Mouse (Mus musculus): ENCODE data around the gene Gm16867. TPM values are rescaled to one million over a fixed set of nuclear protein-coding genes. Genes with fewer than 3 reads are reported as not detected.
"Not testable (repeated sequence)": the region's sequence is repeated elsewhere in the genome, so short reads cannot be mapped to it uniquely, and the experiment has no call there.

Gene Gm16867
- polyA plus RNA-seq, 1 experiment from 2014 or later, result not detected

GRCm38 (mm10) chr14:69443092-69443692 is 60.0 kb downstream of the Gm16867 start:
- not testable (repeated sequence) for H3K4me2 ChIP-seq (ENCODE audit: low read length); H3K9me3 ChIP-seq (ENCODE audit: control insufficient read depth, low read length); H3K4me1 ChIP-seq (ENCODE audit: control insufficient read depth, insufficient read depth, low read length); DNase-seq; H3K27ac ChIP-seq (replicated peaks; ENCODE audit: low read depth, low read length); H3K9ac ChIP-seq (replicated peaks; ENCODE audit: low read length); H3K27me3 ChIP-seq (ENCODE audit: control insufficient read depth, insufficient read depth, low read length); H3K4me3 ChIP-seq (replicated peaks; ENCODE audit: low read depth, low read length); ATAC-seq (ENCODE audit: low FRiP score, low TSS enrichment); H3K36me3 ChIP-seq (ENCODE audit: control insufficient read depth, insufficient read depth, low read length)
- no CpG with 5 or more reads among the region's 7 CpGs for WGBS

DNA sequence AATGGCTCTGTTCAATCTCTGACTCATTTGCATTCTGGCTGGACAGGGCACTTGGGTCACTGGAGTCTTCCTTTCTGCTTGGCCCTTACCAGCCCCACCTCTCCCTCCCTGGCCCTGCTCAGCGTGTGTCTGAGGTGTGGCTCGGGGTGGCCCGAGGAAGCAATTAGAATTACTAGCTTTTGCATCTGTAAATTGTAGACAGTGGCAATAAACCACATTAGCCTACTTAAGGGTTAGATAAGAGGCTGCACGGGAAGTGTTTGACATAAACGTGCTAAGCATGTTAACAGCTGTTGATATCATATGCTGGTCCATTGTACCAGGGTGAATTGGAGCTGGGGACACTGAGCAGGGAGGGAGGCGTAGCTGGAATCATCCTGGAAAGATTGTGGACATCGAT is 62.2 kb downstream of the Gm16867 start:
- H3K36me3 ChIP-seq (ENCODE audit: control insufficient read depth, insufficient read depth, low read length); H3K9me3 ChIP-seq (ENCODE audit: control insufficient read depth, low read length); H3K27ac ChIP-seq (replicated peaks; ENCODE audit: low read depth, low read length); H3K4me2 ChIP-seq (ENCODE audit: low read length); H3K4me1 ChIP-seq (ENCODE audit: control insufficient read depth, insufficient read depth, low read length); H3K27me3 ChIP-seq (ENCODE audit: control insufficient read depth, insufficient read depth, low read length); ATAC-seq (ENCODE audit: low FRiP score, low TSS enrichment); H3K4me3 ChIP-seq (replicated peaks; ENCODE audit: low read depth, low read length); H3K9ac ChIP-seq (replicated peaks; ENCODE audit: low read length); DNase-seq: not testable (repeated sequence)
- WGBS, result no CpG with 5 or more reads among the region's 7 CpGs

DNA sequence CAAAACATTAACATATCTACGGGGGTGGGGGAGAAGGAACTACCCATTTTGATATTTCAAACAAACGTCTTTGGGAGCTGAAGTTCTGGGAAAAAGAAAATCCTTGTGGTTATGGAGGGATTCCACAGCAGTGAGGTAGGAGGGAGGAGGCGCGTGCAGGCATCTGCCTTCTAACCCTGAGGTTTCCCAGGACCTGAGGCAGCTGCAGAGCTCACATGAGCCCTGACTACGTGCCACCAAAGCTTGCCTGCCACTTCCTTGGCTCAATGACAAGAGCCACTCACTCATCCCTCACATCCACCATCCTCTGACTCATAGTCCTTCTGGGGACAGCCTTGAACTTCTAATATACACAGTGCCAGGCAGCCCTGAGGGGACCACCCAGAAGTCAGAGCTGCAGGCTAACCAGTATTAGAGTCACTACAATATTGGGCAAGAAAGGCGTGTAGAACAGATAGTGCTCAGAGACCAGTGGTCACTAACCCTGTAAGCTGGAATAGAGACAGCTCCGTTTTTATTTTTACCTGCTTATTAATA is 64.4 kb downstream of the Gm16867 start:
- not testable (repeated sequence) for H3K4me2 ChIP-seq (ENCODE audit: low read length); ATAC-seq (ENCODE audit: low FRiP score, low TSS enrichment); H3K4me1 ChIP-seq (ENCODE audit: control insufficient read depth, insufficient read depth, low read length); H3K36me3 ChIP-seq (ENCODE audit: control insufficient read depth, insufficient read depth, low read length); H3K4me3 ChIP-seq (replicated peaks; ENCODE audit: low read depth, low read length); H3K9me3 ChIP-seq (ENCODE audit: control insufficient read depth, low read length); DNase-seq; H3K27ac ChIP-seq (replicated peaks; ENCODE audit: low read depth, low read length); H3K9ac ChIP-seq (replicated peaks; ENCODE audit: low read length); H3K27me3 ChIP-seq (ENCODE audit: control insufficient read depth, insufficient read depth, low read length)
- WGBS, result no CpG with 5 or more reads among the region's 7 CpGs

DNA sequence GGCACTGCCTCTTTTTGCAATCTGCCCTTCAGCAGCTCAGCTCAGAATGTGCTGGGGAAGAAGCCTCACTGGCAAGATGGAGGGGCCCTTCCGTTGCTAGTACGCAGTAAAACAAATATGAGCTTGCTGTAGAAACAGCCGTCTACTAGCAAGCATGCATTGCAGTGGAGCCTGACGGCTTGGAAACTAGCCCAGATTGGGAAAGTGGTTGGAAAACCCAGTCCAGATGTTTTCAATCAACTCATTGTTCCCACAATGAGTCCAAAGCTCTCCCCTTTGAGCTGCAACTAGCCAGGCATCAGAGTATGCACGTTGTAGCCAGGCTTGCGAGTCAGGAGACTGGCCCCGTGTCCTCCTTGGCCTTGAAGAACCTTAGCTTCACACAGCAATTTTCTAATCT is 82.2 kb downstream of the Gm16867 start:
- H3K4me1 ChIP-seq (ENCODE audit: control insufficient read depth, insufficient read depth, low read length); H3K4me3 ChIP-seq (replicated peaks; ENCODE audit: low read depth, low read length); H3K9me3 ChIP-seq (ENCODE audit: control insufficient read depth, low read length); H3K27ac ChIP-seq (replicated peaks; ENCODE audit: low read depth, low read length); H3K27me3 ChIP-seq (ENCODE audit: control insufficient read depth, insufficient read depth, low read length); H3K9ac ChIP-seq (replicated peaks; ENCODE audit: low read length); ATAC-seq (ENCODE audit: low FRiP score, low TSS enrichment); H3K4me2 ChIP-seq (ENCODE audit: low read length); DNase-seq; H3K36me3 ChIP-seq (ENCODE audit: control insufficient read depth, insufficient read depth, low read length): not testable (repeated sequence)
- WGBS, result no CpG with 5 or more reads among the region's 7 CpGs

- not testable (repeated sequence) for H3K4me3 ChIP-seq (replicated peaks; ENCODE audit: low read depth, low read length); DNase-seq; H3K9me3 ChIP-seq (ENCODE audit: control insufficient read depth, low read length); ATAC-seq (ENCODE audit: low FRiP score, low TSS enrichment); H3K36me3 ChIP-seq (ENCODE audit: control insufficient read depth, insufficient read depth, low read length); H3K27me3 ChIP-seq (ENCODE audit: control insufficient read depth, insufficient read depth, low read length); H3K9ac ChIP-seq (replicated peaks; ENCODE audit: low read length); H3K4me1 ChIP-seq (ENCODE audit: control insufficient read depth, insufficient read depth, low read length); H3K27ac ChIP-seq (replicated peaks; ENCODE audit: low read depth, low read length); H3K4me2 ChIP-seq (ENCODE audit: low read length)
- WGBS, result no CpG with 5 or more reads among the region's 7 CpGs
Observed at GRCm38 (mm10) chr14:69417545-69417944, 85.6 kb downstream of the Gm16867 start.

Other genes with a start within 250 kb of the Gm16867 start
- not detected in 2 replicates for gene Synb, start 209.1 kb downstream of the Gm16867 start, polyA plus RNA-seq (2014; fragmentation: Nextera tagmentation; extraction: Ambion mirVana)
- not detected in 2 replicates for gene Gm27179, start 9.2 kb upstream of the Gm16867 start, polyA plus RNA-seq (2014; fragmentation: Nextera tagmentation; extraction: Ambion mirVana)
- gene Entpd4b, start 52.1 kb upstream of the Gm16867 start, polyA plus RNA-seq (2014; fragmentation: Nextera tagmentation; extraction: Ambion mirVana), result 10.7 and 13.6 TPM in 2 replicates

Measured in midbrain, embryonic 14.5 days (tissue).